Mouse (Mus musculus) adrenal gland, postnatal 14 days (tissue): ENCODE results near the gene Frmd8. TPM values are rescaled to one million over a fixed set of nuclear protein-coding genes. Genes with fewer than 3 reads are reported as not detected.

Experiments
- DNase-seq: peaks from one replicate; pipeline ENCODE4 v3.0.0; 2021; ENCODE audit warnings: mixed read lengths
- total RNA-seq: library from RNA; stranded (reverse); gene quantifications from 2 replicates; pipeline ENCODE4 v1.2.3, GENCODE M21; 2021

The Frmd8 gene
- total RNA-seq, 1 experiment from 2014 or later = 26.0 TPM

- no peak for DNase-seq
Measured at GRCm38 (mm10) chr19:5806809-5807205, 68.3 kb downstream of the Frmd8 start.

GRCm38 (mm10) chr19:5806051-5806808, 68.8 kb downstream of the Frmd8 start:
- DNase-seq = peak; percentile 79

- no peak for DNase-seq
Measured at GRCm38 (mm10) chr19:5804371-5804899, 70.6 kb downstream of the Frmd8 start.

- no peak for DNase-seq
Measured at GRCm38 (mm10) chr19:5803881-5804279, 71.2 kb downstream of the Frmd8 start.

GRCm38 (mm10) chr19:5803041-5803880, 71.8 kb downstream of the Frmd8 start:
- DNase-seq = peak; percentile 100

- DNase-seq = no peak
Measured at GRCm38 (mm10) chr19:5802787-5803040, 72.4 kb downstream of the Frmd8 start.

GRCm38 (mm10) chr19:5802011-5802786, 72.9 kb downstream of the Frmd8 start:
- peak; percentile 96 for DNase-seq

GRCm38 (mm10) chr19:5801432-5801964, 73.6 kb downstream of the Frmd8 start:
- DNase-seq = no peak

GRCm38 (mm10) chr19:5800632-5801431, 74.2 kb downstream of the Frmd8 start:
- no peak for DNase-seq

GRCm38 (mm10) chr19:5800350-5800631, 74.8 kb downstream of the Frmd8 start:
- DNase-seq = no peak

Other genes starting within 250 kb of the Frmd8 start
- gene Rela, start 237.8 kb downstream of the Frmd8 start, total RNA-seq = 60.7 and 65.1 TPM in 2 replicates
- gene Sipa1, start 211.6 kb downstream of the Frmd8 start, total RNA-seq = 56.4 and 64.0 TPM in 2 replicates
- gene Map3k11, start 186.5 kb downstream of the Frmd8 start, total RNA-seq = 50.4 and 51.2 TPM in 2 replicates
- 75.1 and 78.4 TPM in 2 replicates for gene Pcnx3, start 186.4 kb downstream of the Frmd8 start, total RNA-seq
- not detected in 2 replicates for gene Kcnk7, start 170.9 kb downstream of the Frmd8 start, total RNA-seq
- gene Ehbp1l1, start 149.0 kb downstream of the Frmd8 start, total RNA-seq = 29.1 and 29.3 TPM in 2 replicates
- gene Fam89b, start 145.6 kb downstream of the Frmd8 start, total RNA-seq = 41.3 and 50.4 TPM in 2 replicates
- 212 and 214 TPM in 2 replicates for gene Ltbp3, start 134.4 kb downstream of the Frmd8 start, total RNA-seq
- gene Scyl1, start 103.9 kb downstream of the Frmd8 start, total RNA-seq = 87.4 and 92.1 TPM in 2 replicates
- gene Slc25a45, start 2.5 kb upstream of the Frmd8 start, total RNA-seq = 14.7 and 16.5 TPM in 2 replicates
- 1.4 and 1.7 TPM in 2 replicates for gene Tigd3, start 18.9 kb upstream of the Frmd8 start, total RNA-seq
- gene Dpf2, start 37.7 kb upstream of the Frmd8 start, total RNA-seq = 118 and 119 TPM in 2 replicates
- gene Cdc42ep2, start 49.5 kb upstream of the Frmd8 start, total RNA-seq = 9.6 and 9.7 TPM in 2 replicates
- gene Pola2, start 88.9 kb upstream of the Frmd8 start, total RNA-seq = 24.6 and 28.4 TPM in 2 replicates
- gene Slc22a20, start 110.9 kb upstream of the Frmd8 start, total RNA-seq = not detected in 2 replicates
- 28.5 and 41.5 TPM in 2 replicates for gene Capn1, start 140.6 kb upstream of the Frmd8 start, total RNA-seq
- gene Syvn1, start 171.3 kb upstream of the Frmd8 start, total RNA-seq = 53.2 and 54.8 TPM in 2 replicates
- 59.7 and 68.2 TPM in 2 replicates for gene Mrpl49, start 182.5 kb upstream of the Frmd8 start, total RNA-seq
- 956 and 1,133 TPM in 2 replicates for gene Fau, start 182.6 kb upstream of the Frmd8 start, total RNA-seq
- 24.9 and 25.3 TPM in 2 replicates for gene Znhit2, start 185.9 kb upstream of the Frmd8 start, total RNA-seq
- gene Tm7sf2, start 193.1 kb upstream of the Frmd8 start, total RNA-seq = 9.5 and 19.3 TPM in 2 replicates
- gene Vps51, start 202.0 kb upstream of the Frmd8 start, total RNA-seq = 44.9 and 47.9 TPM in 2 replicates
- gene Tmem262, start 204.8 kb upstream of the Frmd8 start, total RNA-seq = not detected in 2 replicates
- gene Gm28374, start 207.0 kb upstream of the Frmd8 start, total RNA-seq = not detected in 2 replicates
- 31.0 and 33.5 TPM in 2 replicates for gene Zfpl1, start 209.7 kb upstream of the Frmd8 start, total RNA-seq
- gene Cdca5, start 209.7 kb upstream of the Frmd8 start, total RNA-seq = 5.5 and 5.7 TPM in 2 replicates
- gene AC131692.1, start 219.1 kb upstream of the Frmd8 start, total RNA-seq = 0.56 and 0.60 TPM in 2 replicates
- 0.33 TPM in 1 of 2 replicates, not detected in the other for gene Naaladl1, start 230.5 kb upstream of the Frmd8 start, total RNA-seq
- gene Sac3d1, start 243.4 kb upstream of the Frmd8 start, total RNA-seq = 12.9 and 15.4 TPM in 2 replicates